Mouse (Mus musculus) megakaryocyte, embryonic 14.5 days (primary cell): ENCODE results near the gene Hsd17b1. TPM values are rescaled to one million over a fixed set of nuclear protein-coding genes. Genes with fewer than 3 reads are reported as not detected.

Experiments
- H3K27me3 ChIP-seq: replicated peaks from 2 replicates; pipeline ENCODE3; 2012; ENCODE audit warnings: inconsistent platforms
- H3K36me3 ChIP-seq: replicated peaks from 2 replicates; pipeline ENCODE3; 2012; ENCODE audit warnings: low read length, inconsistent platforms, mixed read lengths
- H3K4me1 ChIP-seq: 2 replicates; pipeline ENCODE4 v1.6.1; 2012; ENCODE audit warnings: inconsistent platforms
- H3K4me3 ChIP-seq: replicated peaks from 2 replicates; pipeline ENCODE3; 2012; ENCODE audit warnings: moderate library complexity, mild to moderate bottlenecking, inconsistent platforms
- H3K9me3 ChIP-seq: 2 replicates; pipeline ENCODE4 v1.6.1; 2012; ENCODE audit warnings: inconsistent platforms
- FLI1 ChIP-seq: IDR thresholded peaks from 2 replicates; pipeline ENCODE4 v1.6.1; 2012; ENCODE audit warnings: low read length, inconsistent platforms, mixed read lengths
- GATA1 ChIP-seq: IDR thresholded peaks from 3 replicates; pipeline ENCODE4 v1.6.1; 2012; ENCODE audit warnings: mixed read lengths, low read length, inconsistent platforms, borderline replicate concordance
- polyA plus RNA-seq: library from polyadenylated mRNA; stranded (reverse); fragments of >175 nt; gene quantifications from 2 replicates; pipeline ENCODE4 v1.2.3, GENCODE M21; 2012; ENCODE audit warnings: low replicate concordance; ENCODE audit not compliant: insufficient read depth

Gene Hsd17b1
- polyA plus RNA-seq, 1 experiment, result 5.8 TPM

DNA sequence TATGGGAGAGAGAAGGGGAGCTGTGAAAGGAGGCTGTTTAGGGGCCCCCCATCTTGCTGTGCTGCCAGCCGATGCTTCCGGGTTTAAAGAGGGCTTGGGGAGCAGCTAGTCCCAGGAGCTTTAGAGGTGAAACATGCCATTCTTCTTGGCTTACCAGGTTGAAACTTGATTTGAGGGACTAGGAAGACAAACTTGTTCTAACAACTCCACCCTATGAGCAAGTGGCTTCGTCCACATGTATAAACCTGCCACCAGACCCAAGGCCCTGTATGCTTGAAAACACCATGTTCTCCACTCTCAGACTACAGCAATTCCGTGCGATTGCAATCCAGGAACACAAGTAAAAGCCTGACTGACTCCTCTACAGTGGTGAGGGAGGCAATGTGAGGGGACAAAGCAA, 24.8 kb downstream of the Hsd17b1 start:
- Histone ChIP-seq H3K4me1 (peaks cover 31% of the 10 kb centered on the region), H3K9me3 (no peaks in the 10 kb centered on the region)
- TF ChIP-seq GATA1 (no peak), FLI1 (no peak)

DNA sequence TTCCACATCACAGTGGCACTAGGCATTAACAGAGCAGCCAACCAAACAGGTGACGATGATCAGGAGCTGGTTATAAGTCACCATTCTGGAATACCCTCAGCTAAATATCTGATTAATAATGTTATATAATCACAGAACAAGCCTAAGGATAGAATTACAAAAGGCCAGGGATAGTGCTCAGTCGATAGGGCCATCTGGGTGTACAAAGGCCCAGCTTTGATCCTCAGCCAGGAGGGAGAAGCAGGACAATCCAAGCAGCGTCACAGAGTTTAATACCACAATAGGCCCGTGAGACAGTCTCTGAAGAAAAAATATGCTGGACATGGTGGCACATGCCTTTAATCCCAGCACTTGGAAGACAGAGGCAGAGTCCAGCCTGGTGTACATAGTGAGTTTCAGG, 31.1 kb downstream of the Hsd17b1 start:
- Histone ChIP-seq H3K4me3 (no peak overlapping the region), H3K9me3 (peaks cover 5% of the 10 kb centered on the region), H3K27me3 (no peaks in the 10 kb centered on the region), H3K36me3 (peaks cover 63% of the 10 kb centered on the region), H3K4me1 (peaks cover 33% of the 10 kb centered on the region)
- TF ChIP-seq FLI1 (no peak), GATA1 (no peak)

More for the DNA sequence above, 24.8 kb downstream of the Hsd17b1 start:
- Histone ChIP-seq H3K36me3 (peaks cover 94% of the 10 kb centered on the region), H3K27me3 (no peaks in the 10 kb centered on the region), H3K4me3 (no peak overlapping the region)

DNA sequence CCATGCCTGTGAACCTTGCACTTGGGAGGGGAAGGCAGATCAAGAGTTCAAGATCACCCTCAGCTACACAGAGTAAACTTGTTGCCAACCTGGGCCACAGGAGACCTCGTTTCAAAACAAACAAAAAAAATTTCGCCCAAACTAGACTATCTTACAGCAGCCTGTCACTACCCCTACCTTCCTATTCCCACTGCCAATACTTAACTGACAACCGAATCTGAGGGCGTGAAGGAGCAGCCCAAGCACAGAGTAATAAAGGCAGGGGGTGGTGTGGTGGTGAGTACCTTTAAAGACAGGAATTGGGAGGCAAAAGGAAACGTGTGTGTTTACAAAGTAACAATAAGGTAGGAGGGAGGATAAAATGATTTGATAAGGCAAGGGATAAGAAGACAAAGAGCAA, 32.5 kb downstream of the Hsd17b1 start:
- Histone ChIP-seq H3K9me3 (peaks cover 5% of the 10 kb centered on the region), H3K4me3 (no peak overlapping the region), H3K4me1 (peaks cover 33% of the 10 kb centered on the region), H3K27me3 (no peaks in the 10 kb centered on the region), H3K36me3 (peaks cover 60% of the 10 kb centered on the region)
- no peak for TF ChIP-seq GATA1
- TF ChIP-seq FLI1, result no peak

DNA sequence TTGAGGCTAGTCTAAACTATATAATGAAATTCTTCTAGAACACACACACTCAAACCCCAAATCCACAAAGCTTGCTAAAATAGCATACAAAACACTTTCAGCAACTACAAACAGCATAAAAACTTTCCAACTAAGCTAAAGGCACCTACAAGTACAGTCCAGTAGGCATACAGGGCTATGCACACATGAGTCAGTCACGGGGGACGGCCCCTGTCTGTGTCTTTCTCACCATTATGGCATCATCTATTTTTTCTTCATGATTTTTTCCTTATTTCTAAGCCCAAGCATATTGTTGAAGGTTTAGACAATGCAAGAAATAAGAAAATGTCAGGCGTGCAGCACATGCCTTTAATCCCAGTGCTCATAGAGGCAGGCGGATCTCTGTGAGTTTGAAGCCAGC, 33.0 kb downstream of the Hsd17b1 start:
- no peak overlapping the region for H3K4me3 ChIP-seq
- peaks cover 5% of the 10 kb centered on the region for H3K9me3 ChIP-seq
- H3K4me1 ChIP-seq, result peaks cover 37% of the 10 kb centered on the region
- no peaks in the 10 kb centered on the region for H3K27me3 ChIP-seq
- TF ChIP-seq GATA1, result no peak
- no peak for TF ChIP-seq FLI1
- peaks cover 60% of the 10 kb centered on the region for H3K36me3 ChIP-seq

DNA sequence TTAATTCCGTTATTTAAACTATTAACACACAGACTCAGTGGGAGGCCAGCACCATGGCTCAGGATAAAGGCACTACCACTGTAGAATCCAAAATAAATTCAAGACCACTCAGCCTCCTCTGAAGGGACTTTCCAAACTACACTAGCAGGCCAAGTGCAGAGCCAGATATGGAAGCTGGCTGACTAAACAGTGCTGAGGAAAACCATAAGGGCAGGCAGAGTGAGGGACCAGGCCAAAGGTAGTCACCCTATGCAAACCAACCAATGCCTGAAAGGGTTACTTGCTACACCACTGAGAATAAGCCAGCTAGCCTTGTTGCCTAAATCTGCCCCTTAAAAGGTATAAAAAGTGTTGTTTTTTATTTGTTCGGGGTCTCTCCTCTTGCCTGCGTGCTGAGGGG, 34.0 kb downstream of the Hsd17b1 start:
- Histone ChIP-seq H3K4me3 (no peak overlapping the region), H3K36me3 (peaks cover 61% of the 10 kb centered on the region), H3K9me3 (peaks cover 5% of the 10 kb centered on the region), H3K27me3 (no peaks in the 10 kb centered on the region), H3K4me1 (peaks cover 47% of the 10 kb centered on the region)
- TF ChIP-seq GATA1, result no peak
- no peak for TF ChIP-seq FLI1

DNA sequence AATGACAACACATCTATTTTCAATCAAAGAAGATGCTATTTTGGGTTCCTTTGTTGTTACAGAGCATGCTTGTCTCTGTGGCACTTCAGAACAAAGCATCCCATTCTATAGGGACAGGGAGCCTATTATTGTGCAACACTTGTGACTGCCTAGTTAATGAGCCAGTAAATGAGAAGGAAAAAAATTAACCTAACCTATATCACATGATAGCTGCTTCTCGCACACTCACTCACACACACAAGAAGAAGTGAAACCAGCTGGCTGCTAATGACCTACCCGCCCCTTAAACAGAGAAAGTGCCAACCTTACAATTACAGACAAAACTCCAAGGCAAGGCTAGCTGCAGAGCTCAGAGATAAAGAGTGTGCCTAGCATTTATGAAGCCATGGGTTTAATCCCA, 37.4 kb downstream of the Hsd17b1 start:
- Histone ChIP-seq H3K36me3 (peaks cover 46% of the 10 kb centered on the region), H3K4me1 (peaks cover 64% of the 10 kb centered on the region), H3K27me3 (no peaks in the 10 kb centered on the region), H3K4me3 (peak overlapping the region; percentile 23), H3K9me3 (peaks cover 5% of the 10 kb centered on the region)
- TF ChIP-seq GATA1 (no peak), FLI1 (no peak)

DNA sequence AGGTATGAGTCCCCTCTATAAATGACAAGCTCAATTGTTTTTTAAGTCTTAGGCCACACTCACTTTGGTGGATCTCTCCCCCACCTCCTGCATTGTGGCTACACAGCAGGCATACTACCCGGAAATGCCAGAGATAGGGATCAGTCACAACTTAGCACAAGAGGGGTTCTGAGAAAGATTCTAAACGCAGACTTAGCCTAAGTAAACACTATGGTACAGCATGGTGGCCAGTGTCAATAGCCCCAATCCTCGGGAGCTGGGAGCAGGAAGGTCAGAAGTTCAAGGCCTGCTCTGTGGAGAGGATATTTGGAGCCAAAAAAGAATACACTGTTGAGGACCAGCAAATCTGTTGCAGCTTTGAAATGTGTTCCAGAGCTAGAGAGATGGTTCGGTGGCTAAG, 39.9 kb downstream of the Hsd17b1 start:
- TF ChIP-seq GATA1 (no peak), FLI1 (no peak)
- Histone ChIP-seq H3K9me3 (peaks cover under 1% of the 10 kb centered on the region; the same call in 1 of the 2 replicates), H3K36me3 (peaks cover 45% of the 10 kb centered on the region), H3K4me1 (peaks cover 64% of the 10 kb centered on the region), H3K4me3 (peak overlapping the region; percentile 96), H3K27me3 (no peaks in the 10 kb centered on the region)

DNA sequence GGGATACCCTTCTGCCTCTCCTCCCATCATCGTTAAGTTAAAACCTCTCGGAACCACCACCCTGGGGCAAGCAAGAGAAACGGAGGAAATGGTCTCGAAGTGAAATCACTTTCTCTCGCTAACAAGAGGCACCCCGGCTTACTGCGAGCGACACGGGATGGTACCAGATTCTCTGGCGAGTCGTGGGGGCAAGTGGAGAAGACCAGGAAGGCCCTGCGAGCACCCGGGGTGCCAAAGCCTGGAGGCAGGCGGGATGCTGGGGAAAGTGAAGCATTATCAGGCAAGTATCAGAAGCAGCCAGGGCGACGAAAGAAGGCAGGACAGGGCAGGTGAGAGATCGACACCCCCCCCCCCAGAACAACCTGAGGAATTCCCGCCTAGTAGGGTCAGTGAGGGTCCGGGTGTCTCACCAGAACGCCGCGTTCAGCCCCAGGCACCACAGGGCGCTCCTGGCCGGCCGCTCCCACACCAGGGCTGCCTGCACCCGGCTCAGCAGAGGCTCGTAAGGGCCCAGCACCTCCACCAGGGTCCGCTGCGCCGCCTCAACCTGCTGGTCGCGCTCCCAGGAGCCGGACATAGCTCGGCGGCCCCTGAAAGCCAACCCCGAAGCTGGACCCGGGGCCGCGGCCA, 41.0 kb downstream of the Hsd17b1 start:
- Histone ChIP-seq H3K9me3 (no peaks in the 10 kb centered on the region), H3K4me1 (peaks cover 64% of the 10 kb centered on the region), H3K36me3 (peaks cover 49% of the 10 kb centered on the region), H3K4me3 (peak overlapping the region; percentile 96), H3K27me3 (no peaks in the 10 kb centered on the region)
- TF ChIP-seq FLI1 (no peak), GATA1 (no peak)

DNA sequence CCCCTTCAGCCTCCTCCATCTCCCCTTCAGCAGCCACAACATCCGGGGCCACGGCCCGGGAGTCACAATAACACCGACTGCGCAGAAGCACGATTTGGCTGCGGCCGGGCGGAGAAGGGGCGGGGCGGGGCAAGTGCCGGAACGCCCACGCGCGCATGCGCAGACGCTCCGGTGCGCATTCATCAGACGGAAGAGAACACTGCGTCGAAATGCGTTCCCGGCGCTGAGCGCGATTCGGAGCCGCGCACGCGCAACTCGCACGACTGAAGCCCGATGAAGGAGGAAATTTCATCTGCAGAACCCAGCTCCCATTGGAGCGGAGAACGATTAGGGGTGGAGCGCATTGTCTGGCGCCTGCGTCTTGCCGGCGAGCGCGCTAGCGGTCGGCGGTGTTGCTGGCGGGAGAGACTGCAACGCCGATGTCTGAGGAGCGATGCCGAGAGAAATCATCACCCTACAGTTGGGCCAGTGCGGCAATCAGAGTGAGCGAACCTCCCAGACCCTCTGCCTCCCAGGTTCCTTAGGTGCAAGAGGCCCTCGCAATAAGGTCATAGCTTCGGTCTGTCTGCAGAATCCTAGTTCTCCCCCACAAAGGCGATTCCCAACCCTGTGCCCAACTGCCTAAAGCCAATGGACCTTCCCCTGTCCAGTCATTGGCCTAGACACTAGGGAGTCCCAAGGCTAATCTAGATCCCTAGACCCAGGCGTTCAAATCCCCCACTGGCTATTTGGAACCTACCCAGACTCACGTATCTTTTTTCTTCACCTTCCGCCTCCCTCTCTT, 41.7 kb downstream of the Hsd17b1 start, which contains the start of the genes Retreg3 and Tubg1:
Gene Retreg3 (minus strand): TSS at position 133 of the 784 bp plus-strand sequence.
Gene Tubg1 (plus strand): TSS at position 178 of the 784 bp plus-strand sequence.
- H3K4me1 ChIP-seq, result peaks cover 61% of the 10 kb centered on the region
- TF ChIP-seq GATA1, result no peak
- no peak for TF ChIP-seq FLI1
- H3K36me3 ChIP-seq, result peaks cover 48% of the 10 kb centered on the region
- no peaks in the 10 kb centered on the region for H3K9me3 ChIP-seq
- peak within 1 kb of the TSS; percentile 96 for H3K4me3 ChIP-seq
- H3K27me3 ChIP-seq, result no peaks in the 10 kb centered on the region
